Mouse (Mus musculus) midbrain, embryonic 12.5 days (tissue): ENCODE data around the gene Dnttip1. TPM values are rescaled to one million over a fixed set of nuclear protein-coding genes. Genes with fewer than 3 reads are reported as not detected.

Experiments
- ATAC-seq: fragments of 200-750 bp; cut with Nextera tagmentation; 2 replicates; pipeline ENCODE4 v1.8.0; 2017; ENCODE audit warnings: low read depth, moderate TSS enrichment, moderate library complexity; ENCODE audit not compliant: low FRiP score
- H3K27ac ChIP-seq: fragments of 300-500 bp; sonication (generic); replicated peaks from 2 replicates; pipeline ENCODE4 v1.5.1; 2016; ENCODE audit warnings: mild to moderate bottlenecking
- H3K27me3 ChIP-seq: fragments of 300-500 bp; sonication (generic); 2 replicates; pipeline ENCODE4 v1.6.1; 2016; ENCODE audit warnings: mild to moderate bottlenecking
- H3K36me3 ChIP-seq: fragments of 300-500 bp; sonication (generic); 2 replicates; pipeline ENCODE4 v1.6.1; 2016
- H3K4me1 ChIP-seq: fragments of 300-500 bp; sonication (generic); 2 replicates; pipeline ENCODE4 v1.6.1; 2016
- H3K4me2 ChIP-seq: fragments of 300-500 bp; sonication (generic); replicated peaks from 2 replicates; pipeline ENCODE4 v1.6.1; 2016; ENCODE audit warnings: mild to moderate bottlenecking, moderate library complexity
- H3K4me3 ChIP-seq: fragments of 300-500 bp; sonication (generic); 2 replicates; pipeline ENCODE4 v1.5.1; 2016; ENCODE audit warnings: mild to moderate bottlenecking
- H3K9ac ChIP-seq: fragments of 300-500 bp; sonication (generic); replicated peaks from 2 replicates; pipeline ENCODE4 v1.6.1; 2016; ENCODE audit warnings: mild to moderate bottlenecking, moderate library complexity
- H3K9me3 ChIP-seq: fragments of 300-500 bp; sonication (generic); 2 replicates; pipeline ENCODE4 v1.6.1; 2016; ENCODE audit warnings: mild to moderate bottlenecking
- WGBS: fragments of 180-500 bp; shearing (Covaris S2); methylation state at CpG from one replicate; pipeline ENCODE4 v1.1.7; 2016; 5-methylcytosine and 5-hydroxymethylcytosine counted together
- polyA plus RNA-seq: library from polyadenylated mRNA; unstranded; fragments of >200 nt; fragmentation: Nextera tagmentation; extraction: Ambion mirVana; gene quantifications from 2 replicates; pipeline ENCODE4 v1.2.1, GENCODE M21; 2016

Dnttip1 gene
- polyA plus RNA-seq, 1 experiment from 2014 or later = 90.0 TPM

GRCm38 (mm10) chr2:164757841-164758240, 12.1 kb downstream of the Dnttip1 start:
- WGBS = 92% methylated on average over 11 of the region's 11 CpGs
- H3K4me2 ChIP-seq = no peak overlapping the region
- ATAC-seq = no peak
- H3K9me3 ChIP-seq = no peaks in the 10 kb centered on the region
- H3K27me3 ChIP-seq = no peaks in the 10 kb centered on the region
- H3K9ac ChIP-seq = no peak overlapping the region
- H3K4me1 ChIP-seq = no peaks in the 10 kb centered on the region
- no peak overlapping the region for H3K4me3 ChIP-seq
- H3K27ac ChIP-seq = no peak overlapping the region
- peaks cover 95% of the 10 kb centered on the region for H3K36me3 ChIP-seq

GRCm38 (mm10) chr2:164758692-164759091, 12.9 kb downstream of the Dnttip1 start:
- H3K4me1 ChIP-seq = no peaks in the 10 kb centered on the region
- no peak overlapping the region for H3K27ac ChIP-seq
- no peaks in the 10 kb centered on the region for H3K27me3 ChIP-seq
- peaks cover 100% of the 10 kb centered on the region for H3K36me3 ChIP-seq
- WGBS = 88% methylated on average over 1 of the region's 1 CpGs
- ATAC-seq = no peak
- H3K4me2 ChIP-seq = no peak overlapping the region
- H3K9ac ChIP-seq = no peak overlapping the region
- H3K9me3 ChIP-seq = no peaks in the 10 kb centered on the region
- no peak overlapping the region for H3K4me3 ChIP-seq

GRCm38 (mm10) chr2:164760059-164760833, 14.5 kb downstream of the Dnttip1 start:
- H3K9ac ChIP-seq = no peak overlapping the region
- ATAC-seq = no peak
- no peaks in the 10 kb centered on the region for H3K4me1 ChIP-seq
- H3K27ac ChIP-seq = no peak overlapping the region
- no peaks in the 10 kb centered on the region for H3K9me3 ChIP-seq
- H3K27me3 ChIP-seq = no peaks in the 10 kb centered on the region
- 89% methylated on average over 4 of the region's 4 CpGs for WGBS
- H3K36me3 ChIP-seq = peaks cover 91% of the 10 kb centered on the region
- no peak overlapping the region for H3K4me2 ChIP-seq
- no peak overlapping the region for H3K4me3 ChIP-seq

GRCm38 (mm10) chr2:164761502-164761901, 15.7 kb downstream of the Dnttip1 start:
- H3K4me3 ChIP-seq = no peak overlapping the region
- no peaks in the 10 kb centered on the region for H3K9me3 ChIP-seq
- H3K4me1 ChIP-seq = no peaks in the 10 kb centered on the region
- no peak for ATAC-seq
- no peak overlapping the region for H3K27ac ChIP-seq
- no peaks in the 10 kb centered on the region for H3K27me3 ChIP-seq
- H3K4me2 ChIP-seq = no peak overlapping the region
- 95% methylated on average over 2 of the region's 2 CpGs for WGBS
- H3K36me3 ChIP-seq = peaks cover 91% of the 10 kb centered on the region
- no peak overlapping the region for H3K9ac ChIP-seq

GRCm38 (mm10) chr2:164761971-164762370, 16.2 kb downstream of the Dnttip1 start:
- Histone ChIP-seq H3K9me3 (no peaks in the 10 kb centered on the region), H3K27me3 (no peaks in the 10 kb centered on the region), H3K4me3 (no peak overlapping the region), H3K36me3 (peaks cover 91% of the 10 kb centered on the region), H3K4me2 (no peak overlapping the region), H3K9ac (no peak overlapping the region), H3K4me1 (no peaks in the 10 kb centered on the region), H3K27ac (no peak overlapping the region)
- WGBS = 97% methylated on average over 4 of the region's 4 CpGs
- ATAC-seq = no peak

- Histone ChIP-seq H3K36me3 (peaks cover 91% of the 10 kb centered on the region), H3K9me3 (no peaks in the 10 kb centered on the region), H3K4me2 (no peak overlapping the region), H3K27ac (no peak overlapping the region), H3K27me3 (no peaks in the 10 kb centered on the region), H3K4me3 (no peak overlapping the region), H3K4me1 (no peaks in the 10 kb centered on the region), H3K9ac (no peak overlapping the region)
- 96% methylated on average over 7 of the region's 7 CpGs for WGBS
- ATAC-seq = no peak
Observed at GRCm38 (mm10) chr2:164762593-164762992, 16.8 kb downstream of the Dnttip1 start.

- H3K4me1 ChIP-seq = peaks cover 10% of the 10 kb centered on the region
- H3K27me3 ChIP-seq = no peaks in the 10 kb centered on the region
- H3K4me2 ChIP-seq = no peak overlapping the region
- H3K4me3 ChIP-seq = no peak overlapping the region
- H3K36me3 ChIP-seq = peaks cover 66% of the 10 kb centered on the region
- 85% methylated on average over 3 of the region's 3 CpGs for WGBS
- no peak overlapping the region for H3K9ac ChIP-seq
- H3K27ac ChIP-seq = no peak overlapping the region
- no peaks in the 10 kb centered on the region for H3K9me3 ChIP-seq
- no peak for ATAC-seq
Observed at GRCm38 (mm10) chr2:164765841-164766240, 20.1 kb downstream of the Dnttip1 start.

GRCm38 (mm10) chr2:164767812-164768540, 22.2 kb downstream of the Dnttip1 start:
- 95% methylated on average over 15 of the region's 15 CpGs for WGBS
- Histone ChIP-seq H3K27ac (no peak overlapping the region), H3K9ac (no peak overlapping the region), H3K4me2 (no peak overlapping the region), H3K9me3 (no peaks in the 10 kb centered on the region), H3K4me1 (peaks cover 25% of the 10 kb centered on the region), H3K4me3 (no peak overlapping the region), H3K36me3 (peaks cover 61% of the 10 kb centered on the region), H3K27me3 (no peaks in the 10 kb centered on the region)
- no peak for ATAC-seq

- WGBS = 3% methylated on average over 53 of the region's 53 CpGs
- peaks cover 52% of the 10 kb centered on the region for H3K36me3 ChIP-seq
- ATAC-seq = peak; percentile 100
Observed at GRCm38 (mm10) chr2:164769258-164770037, 23.7 kb downstream of the Dnttip1 start, which contains the start of gene Ube2c. Gene Ube2c, plus strand, starts transcription at chr2:164769898.

GRCm38 (mm10) chr2:164770279-164770678, 24.5 kb downstream of the Dnttip1 start:
- H3K27ac ChIP-seq = 0 out of 2 replicates have a peak overlapping the region, but pooled peaks have one; percentile 30
- H3K36me3 ChIP-seq = peaks cover 47% of the 10 kb centered on the region
- H3K4me2 ChIP-seq = peak overlapping the region; percentile 94
- no peaks in the 10 kb centered on the region for H3K27me3 ChIP-seq
- peaks cover 25% of the 10 kb centered on the region for H3K4me1 ChIP-seq
- no peak for ATAC-seq
- H3K4me3 ChIP-seq = peak overlapping the region; percentile 94
- H3K9ac ChIP-seq = peak overlapping the region; percentile 76
- H3K9me3 ChIP-seq = no peaks in the 10 kb centered on the region
- 6% methylated on average over 15 of the region's 15 CpGs for WGBS

More at GRCm38 (mm10) chr2:164769258-164770037, 23.7 kb downstream of the Dnttip1 start, which contains the start of gene Ube2c:
- Histone ChIP-seq H3K4me3 (peak within 1 kb of the TSS; percentile 94), H3K9me3 (no peaks in the 10 kb centered on the region), H3K9ac (peak within 1 kb of the TSS; percentile 76), H3K4me2 (peak within 1 kb of the TSS; percentile 94), H3K27ac (0 out of 2 replicates have a peak within 1 kb of the TSS, but pooled peaks have one; percentile 30), H3K27me3 (no peaks in the 10 kb centered on the region), H3K4me1 (peaks cover 25% of the 10 kb centered on the region)

GRCm38 (mm10) chr2:164771123-164771522, 25.3 kb downstream of the Dnttip1 start:
- peaks cover 38% of the 10 kb centered on the region for H3K36me3 ChIP-seq
- WGBS = 85% methylated on average over 8 of the region's 8 CpGs
- H3K4me3 ChIP-seq = peak overlapping the region; percentile 94
- peak overlapping the region; percentile 94 for H3K4me2 ChIP-seq
- no peaks in the 10 kb centered on the region for H3K9me3 ChIP-seq
- ATAC-seq = no peak
- no peak overlapping the region for H3K27ac ChIP-seq
- peak overlapping the region; percentile 76 for H3K9ac ChIP-seq
- H3K4me1 ChIP-seq = peaks cover 25% of the 10 kb centered on the region
- H3K27me3 ChIP-seq = no peaks in the 10 kb centered on the region
